Mouse (Mus musculus): ENCODE results near the gene Asl. TPM values are rescaled to one million over a fixed set of nuclear protein-coding genes. Genes with fewer than 3 reads are reported as not detected.

Asl gene
- polyA plus RNA-seq, 1 experiment from 2014 or later: 32.6 TPM

DNA sequence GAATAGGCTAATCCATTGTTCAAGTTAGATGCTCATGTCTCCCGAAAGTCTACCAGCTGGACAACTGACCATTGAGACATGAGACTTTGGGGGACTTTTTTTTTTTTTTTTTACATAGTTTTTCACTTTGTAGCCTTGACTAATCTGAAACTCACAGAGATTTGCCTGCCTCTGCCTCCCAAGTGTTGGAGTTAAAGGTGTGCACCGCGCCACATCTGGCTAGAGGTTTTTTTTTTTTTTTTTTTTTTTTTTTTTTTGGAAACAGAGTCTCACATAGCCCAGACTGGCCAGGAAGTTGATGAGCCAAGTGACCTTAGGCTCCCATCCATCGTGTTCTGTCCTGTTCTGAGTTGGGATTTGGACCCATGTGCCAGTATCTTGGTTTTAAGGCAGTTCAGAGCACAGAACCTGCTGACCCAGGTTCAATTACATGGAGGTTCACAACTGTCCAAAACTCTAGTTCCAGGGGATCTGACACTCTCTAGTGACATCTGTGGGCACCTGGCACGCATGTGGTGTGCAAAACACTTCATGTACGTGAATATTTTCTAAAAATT, 20.9 kb downstream of the Asl start:
- H3K4me3 ChIP-seq (replicated peaks; ENCODE audit: low read depth, low read length): no peak overlapping the region
- WGBS: 79% methylated on average over 6 of the region's 6 CpGs
- no peak for DNase-seq
- H3K27me3 ChIP-seq (ENCODE audit: control insufficient read depth, insufficient read depth, low read length): no peaks in the 10 kb centered on the region
- 0 out of 2 replicates have a peak, but pooled peaks cover 5% of the 10 kb centered on the region for H3K36me3 ChIP-seq (ENCODE audit: control insufficient read depth, insufficient read depth, low read length)
- no peak overlapping the region for H3K4me2 ChIP-seq (ENCODE audit: low read length)
- H3K27ac ChIP-seq (replicated peaks; ENCODE audit: low read depth, low read length): no peak overlapping the region
- no peak overlapping the region for H3K9ac ChIP-seq (replicated peaks; ENCODE audit: low read length)
- H3K9me3 ChIP-seq (ENCODE audit: control insufficient read depth, low read length): no peaks in the 10 kb centered on the region
- ATAC-seq (ENCODE audit: low FRiP score, low TSS enrichment): no peak
- H3K4me1 ChIP-seq (ENCODE audit: control insufficient read depth, insufficient read depth, low read length): no peaks in the 10 kb centered on the region

DNA sequence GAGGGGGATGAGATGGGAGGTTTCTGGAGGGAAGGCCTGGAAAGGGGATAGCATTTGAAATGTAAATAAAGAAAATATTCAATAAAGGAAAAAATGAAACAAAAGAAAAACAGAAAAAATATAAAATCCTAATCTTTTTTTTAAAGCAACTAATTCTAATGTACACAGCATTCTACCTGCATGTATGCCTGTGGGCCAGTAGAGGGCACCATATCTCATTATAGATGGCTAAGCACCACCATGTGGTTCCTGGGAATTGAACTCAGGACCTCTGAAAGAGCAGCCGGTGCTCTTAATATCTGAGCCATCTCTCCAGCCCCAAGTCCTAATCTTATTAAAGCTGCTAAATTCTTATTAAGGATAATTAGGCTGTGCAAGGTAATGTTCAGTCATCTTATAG, 21.7 kb downstream of the Asl start:
- no peak for ATAC-seq (ENCODE audit: low FRiP score, low TSS enrichment)
- H3K4me1 ChIP-seq (ENCODE audit: control insufficient read depth, insufficient read depth, low read length): peaks cover 4% of the 10 kb centered on the region; the same call in 1 of the 2 replicates
- no peaks in the 10 kb centered on the region for H3K27me3 ChIP-seq (ENCODE audit: control insufficient read depth, insufficient read depth, low read length)
- H3K27ac ChIP-seq (replicated peaks; ENCODE audit: low read depth, low read length): no peak overlapping the region
- no peak overlapping the region for H3K4me3 ChIP-seq (replicated peaks; ENCODE audit: low read depth, low read length)
- no peak overlapping the region for H3K9ac ChIP-seq (replicated peaks; ENCODE audit: low read length)
- whole genome bisulfite sequencing: 93% methylated on average over 1 of the region's 1 CpGs
- DNase-seq: no peak
- H3K4me2 ChIP-seq (ENCODE audit: low read length): no peak overlapping the region
- no peaks in the 10 kb centered on the region for H3K9me3 ChIP-seq (ENCODE audit: control insufficient read depth, low read length)
- 0 out of 2 replicates have a peak, but pooled peaks cover 5% of the 10 kb centered on the region for H3K36me3 ChIP-seq (ENCODE audit: control insufficient read depth, insufficient read depth, low read length)

DNA sequence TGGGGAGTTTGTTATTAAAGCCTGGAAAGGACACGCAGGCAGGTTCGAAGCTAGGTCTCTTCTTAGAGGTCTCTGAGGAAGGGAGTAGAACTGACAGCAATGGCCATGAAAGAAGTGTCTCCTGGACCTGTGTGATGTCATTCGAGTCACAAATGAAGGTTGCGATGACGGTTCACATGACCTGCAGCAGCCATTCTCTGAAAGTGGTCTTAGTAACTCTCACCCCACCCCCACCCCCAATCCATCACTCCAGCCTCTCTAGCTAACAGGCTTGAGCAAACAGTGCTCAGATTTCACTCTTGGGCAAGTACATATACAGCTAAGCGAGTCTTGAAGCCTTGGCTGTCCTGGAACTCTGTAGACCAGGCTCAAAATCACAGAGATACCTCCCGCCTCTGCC, 25.8 kb downstream of the Asl start:
- WGBS: 69% methylated on average over 7 of the region's 7 CpGs
- no peak for DNase-seq
- 0 out of 2 replicates have a peak overlapping the region, but pooled peaks have one; percentile 77 for H3K9ac ChIP-seq (replicated peaks; ENCODE audit: low read length)

DNA sequence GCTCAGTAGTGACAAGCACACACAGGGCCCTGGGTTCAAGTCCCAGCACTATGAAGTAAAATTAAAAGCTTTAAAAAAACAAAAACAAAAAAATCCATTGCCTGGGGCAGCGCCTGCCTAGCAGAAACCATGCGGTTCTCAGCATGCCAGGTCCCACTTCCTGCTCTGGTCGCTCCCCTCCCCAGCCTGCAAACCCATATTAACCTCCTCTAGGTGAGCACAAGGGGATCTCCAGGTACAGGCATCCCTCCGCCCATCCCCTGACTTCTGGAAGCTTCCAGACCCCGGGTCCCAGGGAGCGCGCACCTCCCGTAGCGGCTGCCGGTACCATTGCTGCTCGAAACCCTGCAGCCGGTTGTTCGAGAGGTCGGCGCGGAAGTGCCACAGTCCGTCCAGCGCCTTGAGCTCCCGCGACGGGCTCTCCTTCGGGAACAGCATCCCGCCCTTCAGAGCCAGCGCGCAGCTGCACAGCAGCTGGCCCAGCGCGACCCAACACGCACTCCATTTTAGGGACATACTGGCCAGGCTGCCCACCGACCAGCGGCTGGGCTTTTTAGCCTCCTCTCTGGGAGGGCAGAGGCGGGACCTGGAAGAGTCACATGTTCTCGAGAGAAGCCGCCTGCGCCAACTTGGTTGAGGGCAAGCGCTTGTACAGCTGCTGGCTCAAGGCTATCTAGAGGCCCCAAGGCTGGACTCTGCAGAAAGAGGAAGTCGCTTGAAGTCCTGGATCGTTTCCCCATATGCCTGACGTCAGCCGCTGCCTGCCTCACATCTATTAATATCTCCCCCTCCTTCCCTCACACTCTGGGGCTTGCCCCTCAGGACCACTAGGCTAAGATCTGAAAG, 26.5 kb downstream of the Asl start, which contains the start of gene Gusb:
Gusb (minus strand) TSS at position 749 of the 846 bp plus-strand sequence.
- no peaks in the 10 kb centered on the region for H3K27me3 ChIP-seq (ENCODE audit: control insufficient read depth, insufficient read depth, low read length)
- H3K36me3 ChIP-seq (ENCODE audit: control insufficient read depth, insufficient read depth, low read length): no peaks in the 10 kb centered on the region
- H3K4me3 ChIP-seq (replicated peaks; ENCODE audit: low read depth, low read length): peak within 1 kb of the TSS; percentile 53
- peak within 1 kb of the TSS; percentile 77 for H3K9ac ChIP-seq (replicated peaks; ENCODE audit: low read length)
- 3% methylated on average over 39 of the region's 39 CpGs for WGBS
- no peaks in the 10 kb centered on the region for H3K9me3 ChIP-seq (ENCODE audit: control insufficient read depth, low read length)
- H3K27ac ChIP-seq (replicated peaks; ENCODE audit: low read depth, low read length): 0 out of 2 replicates have a peak within 1 kb of the TSS, but pooled peaks have one; percentile 26
- peak within 1 kb of the TSS; percentile 82 for H3K4me2 ChIP-seq (ENCODE audit: low read length)
- DNase-seq: peak; percentile 83
- peaks cover 9% of the 10 kb centered on the region for H3K4me1 ChIP-seq (ENCODE audit: control insufficient read depth, insufficient read depth, low read length)
- peak; percentile 76 for ATAC-seq (ENCODE audit: low FRiP score, low TSS enrichment)

More for the DNA sequence above, 25.8 kb downstream of the Asl start:
- Histone ChIP-seq H3K4me2 (ENCODE audit: low read length) (peak overlapping the region; percentile 82), H3K27ac (replicated peaks; ENCODE audit: low read depth, low read length) (no peak overlapping the region), H3K27me3 (ENCODE audit: control insufficient read depth, insufficient read depth, low read length) (no peaks in the 10 kb centered on the region), H3K9me3 (ENCODE audit: control insufficient read depth, low read length) (no peaks in the 10 kb centered on the region), H3K4me3 (replicated peaks; ENCODE audit: low read depth, low read length) (peak overlapping the region; percentile 53), H3K4me1 (ENCODE audit: control insufficient read depth, insufficient read depth, low read length) (peaks cover 9% of the 10 kb centered on the region), H3K36me3 (ENCODE audit: control insufficient read depth, insufficient read depth, low read length) (no peaks in the 10 kb centered on the region)
- no peak for ATAC-seq (ENCODE audit: low FRiP score, low TSS enrichment)

DNA sequence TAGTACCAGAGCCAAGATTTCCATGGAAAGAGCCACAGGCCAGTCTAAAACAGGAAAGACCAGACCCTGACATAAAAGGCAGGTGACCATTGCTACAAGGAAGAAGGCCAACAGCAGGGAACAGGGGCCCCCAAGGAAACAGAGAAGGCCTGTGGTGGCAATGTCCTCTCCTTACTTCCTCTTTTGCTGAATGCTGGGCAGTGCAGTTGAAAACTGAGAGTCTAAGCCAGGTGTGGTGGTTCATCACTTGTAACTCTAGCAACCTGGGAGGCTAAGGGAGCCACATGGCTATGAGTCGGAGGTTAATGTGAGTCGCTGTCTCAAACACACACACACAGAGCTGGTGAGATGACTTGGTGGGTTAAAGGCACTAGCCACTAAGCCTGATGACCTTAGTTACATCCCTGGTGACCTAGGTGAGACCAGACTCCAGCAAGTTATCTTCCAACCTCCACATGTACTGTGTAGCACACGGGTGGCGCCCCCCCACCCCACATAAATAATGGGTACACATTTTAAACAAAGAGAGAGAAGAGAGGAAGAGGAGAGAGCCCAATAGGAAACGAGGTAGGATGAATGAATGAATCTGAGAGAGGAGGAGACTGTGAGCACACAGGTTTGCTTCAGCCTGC, 27.6 kb downstream of the Asl start:
- peaks cover 9% of the 10 kb centered on the region for H3K4me1 ChIP-seq (ENCODE audit: control insufficient read depth, insufficient read depth, low read length)
- H3K4me2 ChIP-seq (ENCODE audit: low read length): peak overlapping the region; percentile 82
- ATAC-seq (ENCODE audit: low FRiP score, low TSS enrichment) (no peak), DNase-seq (no peak)
- H3K9me3 ChIP-seq (ENCODE audit: control insufficient read depth, low read length): no peaks in the 10 kb centered on the region
- peak overlapping the region; percentile 53; the same call in 1 of the 2 replicates for H3K4me3 ChIP-seq (replicated peaks; ENCODE audit: low read depth, low read length)
- H3K27me3 ChIP-seq (ENCODE audit: control insufficient read depth, insufficient read depth, low read length): no peaks in the 10 kb centered on the region
- H3K27ac ChIP-seq (replicated peaks; ENCODE audit: low read depth, low read length): no peak overlapping the region
- H3K36me3 ChIP-seq (ENCODE audit: control insufficient read depth, insufficient read depth, low read length): no peaks in the 10 kb centered on the region
- no peak overlapping the region for H3K9ac ChIP-seq (replicated peaks; ENCODE audit: low read length)
- 80% methylated on average over 5 of the region's 5 CpGs for WGBS

DNA sequence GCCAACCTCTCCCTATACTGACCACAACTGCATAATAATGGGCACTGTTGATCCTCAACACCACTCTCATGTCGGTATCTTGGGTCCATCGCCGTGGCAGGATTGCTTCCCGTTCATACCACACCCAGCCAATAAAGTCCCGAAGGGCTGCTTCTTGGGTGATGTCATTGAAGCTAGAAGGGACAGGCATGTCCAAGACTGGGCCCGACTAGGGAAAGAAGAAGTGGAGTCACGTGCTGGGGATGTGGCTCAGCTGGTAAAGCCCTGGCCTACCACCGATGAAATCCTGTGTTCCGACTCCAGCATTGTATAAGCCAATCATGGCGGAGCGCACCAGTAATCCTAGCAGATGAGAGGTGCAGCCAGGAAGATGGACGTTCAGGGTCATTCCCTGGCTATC, 28.3 kb downstream of the Asl start:
- 92% methylated on average over 12 of the region's 12 CpGs for WGBS
- ATAC-seq (ENCODE audit: low FRiP score, low TSS enrichment): no peak
- no peak for DNase-seq

DNA sequence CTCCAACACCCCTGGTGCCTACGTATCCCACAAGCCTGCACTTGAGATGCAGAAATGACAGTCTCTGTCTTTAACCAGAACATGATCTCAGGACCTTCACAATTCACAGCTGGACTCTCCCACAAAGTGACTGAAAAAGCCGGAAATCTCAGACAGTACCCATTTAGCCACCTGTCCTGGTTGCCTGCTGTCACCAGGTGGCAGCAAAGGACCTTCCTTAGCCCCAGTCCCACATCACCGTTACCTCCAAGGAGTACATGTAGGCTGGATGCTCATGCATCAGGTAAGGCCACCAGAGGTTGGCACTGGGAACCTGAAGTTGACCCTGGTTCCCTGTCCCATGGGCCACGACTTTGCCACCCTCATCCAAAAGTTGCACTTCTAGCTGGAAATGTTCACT, 29.9 kb downstream of the Asl start:
- peaks cover 9% of the 10 kb centered on the region for H3K4me1 ChIP-seq (ENCODE audit: control insufficient read depth, insufficient read depth, low read length)
- H3K9me3 ChIP-seq (ENCODE audit: control insufficient read depth, low read length): no peaks in the 10 kb centered on the region
- H3K4me2 ChIP-seq (ENCODE audit: low read length): no peak overlapping the region
- H3K4me3 ChIP-seq (replicated peaks; ENCODE audit: low read depth, low read length): no peak overlapping the region
- DNase-seq: peak; percentile 83
- no peak overlapping the region for H3K9ac ChIP-seq (replicated peaks; ENCODE audit: low read length)
- no peak overlapping the region for H3K27ac ChIP-seq (replicated peaks; ENCODE audit: low read depth, low read length)
- H3K27me3 ChIP-seq (ENCODE audit: control insufficient read depth, insufficient read depth, low read length): no peaks in the 10 kb centered on the region
- no peak for ATAC-seq (ENCODE audit: low FRiP score, low TSS enrichment)
- H3K36me3 ChIP-seq (ENCODE audit: control insufficient read depth, insufficient read depth, low read length): no peaks in the 10 kb centered on the region
- WGBS: 28% methylated on average over 4 of the region's 4 CpGs

More for the DNA sequence above, 28.3 kb downstream of the Asl start:
- no peaks in the 10 kb centered on the region for H3K36me3 ChIP-seq (ENCODE audit: control insufficient read depth, insufficient read depth, low read length)
- H3K9ac ChIP-seq (replicated peaks; ENCODE audit: low read length): no peak overlapping the region
- H3K4me1 ChIP-seq (ENCODE audit: control insufficient read depth, insufficient read depth, low read length): peaks cover 9% of the 10 kb centered on the region
- H3K9me3 ChIP-seq (ENCODE audit: control insufficient read depth, low read length): no peaks in the 10 kb centered on the region
- no peak overlapping the region for H3K4me3 ChIP-seq (replicated peaks; ENCODE audit: low read depth, low read length)
- H3K4me2 ChIP-seq (ENCODE audit: low read length): no peak overlapping the region
- H3K27me3 ChIP-seq (ENCODE audit: control insufficient read depth, insufficient read depth, low read length): no peaks in the 10 kb centered on the region
- no peak overlapping the region for H3K27ac ChIP-seq (replicated peaks; ENCODE audit: low read depth, low read length)

DNA sequence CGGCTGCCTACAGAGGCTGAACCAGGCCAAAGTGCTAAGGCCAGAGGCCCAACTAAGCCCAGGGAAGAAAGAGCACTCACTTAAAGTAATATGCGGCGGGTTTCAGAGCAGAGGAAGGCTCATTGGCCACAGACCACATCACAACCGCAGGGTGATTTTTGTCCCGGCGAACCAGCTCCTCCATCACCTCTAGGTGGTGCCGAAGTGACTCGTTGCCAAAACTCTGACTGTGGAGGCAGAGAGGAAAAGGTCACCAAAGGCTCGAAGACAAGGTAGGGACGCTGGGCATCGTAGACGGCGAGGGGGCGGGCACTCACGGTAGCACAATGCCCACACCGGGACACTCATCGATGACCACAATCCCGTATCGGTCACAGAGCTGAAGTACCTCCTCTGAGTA, 31.3 kb downstream of the Asl start:
- Histone ChIP-seq H3K27ac (replicated peaks; ENCODE audit: low read depth, low read length) (no peak overlapping the region), H3K27me3 (ENCODE audit: control insufficient read depth, insufficient read depth, low read length) (no peaks in the 10 kb centered on the region), H3K36me3 (ENCODE audit: control insufficient read depth, insufficient read depth, low read length) (no peaks in the 10 kb centered on the region), H3K4me3 (replicated peaks; ENCODE audit: low read depth, low read length) (no peak overlapping the region), H3K9ac (replicated peaks; ENCODE audit: low read length) (no peak overlapping the region), H3K4me1 (ENCODE audit: control insufficient read depth, insufficient read depth, low read length) (peaks cover 7% of the 10 kb centered on the region), H3K9me3 (ENCODE audit: control insufficient read depth, low read length) (no peaks in the 10 kb centered on the region), H3K4me2 (ENCODE audit: low read length) (no peak overlapping the region)
- 71% methylated on average over 19 of the region's 19 CpGs for WGBS
- DNase-seq (no peak), ATAC-seq (ENCODE audit: low FRiP score, low TSS enrichment) (no peak)

Data from midbrain, embryonic 14.5 days (tissue).